Mouse (Mus musculus): ENCODE data around the gene Itpk1.

The Itpk1 gene

DNA sequence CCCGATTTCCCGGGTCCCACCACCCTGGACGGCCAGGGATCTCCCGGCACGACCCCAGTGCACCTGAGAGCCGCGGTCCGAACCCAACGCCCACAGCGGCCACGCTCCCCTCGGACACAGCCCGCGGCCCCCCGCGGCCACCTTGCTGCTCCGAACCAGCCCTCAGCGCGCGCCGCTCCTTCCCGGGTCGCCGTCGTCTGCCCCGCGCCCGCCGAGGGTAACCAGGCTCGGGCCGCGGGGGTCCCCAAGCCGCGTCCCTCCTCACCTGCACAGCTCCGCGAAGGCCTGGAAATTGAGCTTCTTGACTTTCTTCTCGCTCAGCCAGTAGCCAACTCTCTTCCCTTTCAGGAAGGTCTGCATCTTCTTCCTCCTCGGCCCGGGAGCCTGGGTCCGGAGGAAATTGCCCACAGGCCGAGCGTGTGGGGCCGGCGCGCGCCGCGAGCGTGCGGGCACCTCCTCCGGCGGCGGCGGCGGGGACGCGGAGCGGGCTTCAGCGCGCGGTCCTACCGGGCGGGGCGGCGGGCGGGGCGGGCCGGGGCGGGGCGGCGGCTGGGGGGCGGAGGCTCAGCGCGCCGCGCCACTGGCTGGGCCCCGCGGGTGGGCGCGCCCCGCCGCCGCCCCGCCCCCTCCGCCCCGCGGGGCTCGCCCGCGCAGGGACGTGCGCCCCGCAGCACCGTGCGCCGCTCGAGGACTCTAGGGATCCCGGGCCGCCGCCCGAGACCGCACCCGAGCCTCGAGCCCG, at the start of gene Itpk1:
Itpk1 (minus strand) TSS at position 474 of the 742 bp plus-strand sequence.
- DNase-seq = peak; percentile 73

DNA sequence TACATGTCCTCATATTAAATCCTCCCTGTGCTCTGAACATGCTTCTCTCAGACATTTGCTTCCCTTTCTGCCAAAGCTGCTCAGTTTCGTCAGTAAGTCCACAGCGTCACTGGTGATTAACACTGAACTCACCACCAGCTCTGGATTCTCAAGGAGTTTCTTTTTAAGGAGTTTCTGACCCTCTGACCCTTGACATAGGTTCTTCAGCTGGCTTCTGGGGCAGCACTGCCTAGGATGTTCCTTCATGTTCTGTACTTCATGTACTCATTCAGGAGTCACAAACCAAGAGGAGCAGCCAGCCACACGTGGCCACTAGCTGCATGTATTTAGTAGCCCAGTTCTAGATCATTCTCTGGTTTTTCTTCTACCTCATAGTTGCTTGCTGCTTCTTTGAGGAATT, 43.5 kb upstream of the Itpk1 start:
- no peak for DNase-seq

DNA sequence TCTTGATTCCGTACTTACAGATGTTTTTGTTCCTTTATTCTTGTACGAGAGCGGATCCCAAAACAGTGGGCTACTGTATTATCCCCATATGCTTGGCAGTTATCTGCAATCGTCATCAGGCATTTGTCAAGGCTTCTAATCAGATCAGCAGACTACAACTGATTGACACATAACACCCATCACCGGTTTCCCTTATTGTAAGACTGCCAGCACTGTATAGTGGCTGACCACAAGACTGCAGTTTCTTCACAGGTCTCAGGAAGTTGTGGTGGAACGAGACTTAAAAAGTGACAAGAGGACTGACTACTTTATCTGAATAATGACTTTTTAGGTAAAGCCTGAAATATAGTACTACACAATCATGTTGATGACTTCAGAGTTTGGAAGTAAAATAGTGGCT, 40.1 kb upstream of the Itpk1 start:
- DNase-seq = no peak

DNA sequence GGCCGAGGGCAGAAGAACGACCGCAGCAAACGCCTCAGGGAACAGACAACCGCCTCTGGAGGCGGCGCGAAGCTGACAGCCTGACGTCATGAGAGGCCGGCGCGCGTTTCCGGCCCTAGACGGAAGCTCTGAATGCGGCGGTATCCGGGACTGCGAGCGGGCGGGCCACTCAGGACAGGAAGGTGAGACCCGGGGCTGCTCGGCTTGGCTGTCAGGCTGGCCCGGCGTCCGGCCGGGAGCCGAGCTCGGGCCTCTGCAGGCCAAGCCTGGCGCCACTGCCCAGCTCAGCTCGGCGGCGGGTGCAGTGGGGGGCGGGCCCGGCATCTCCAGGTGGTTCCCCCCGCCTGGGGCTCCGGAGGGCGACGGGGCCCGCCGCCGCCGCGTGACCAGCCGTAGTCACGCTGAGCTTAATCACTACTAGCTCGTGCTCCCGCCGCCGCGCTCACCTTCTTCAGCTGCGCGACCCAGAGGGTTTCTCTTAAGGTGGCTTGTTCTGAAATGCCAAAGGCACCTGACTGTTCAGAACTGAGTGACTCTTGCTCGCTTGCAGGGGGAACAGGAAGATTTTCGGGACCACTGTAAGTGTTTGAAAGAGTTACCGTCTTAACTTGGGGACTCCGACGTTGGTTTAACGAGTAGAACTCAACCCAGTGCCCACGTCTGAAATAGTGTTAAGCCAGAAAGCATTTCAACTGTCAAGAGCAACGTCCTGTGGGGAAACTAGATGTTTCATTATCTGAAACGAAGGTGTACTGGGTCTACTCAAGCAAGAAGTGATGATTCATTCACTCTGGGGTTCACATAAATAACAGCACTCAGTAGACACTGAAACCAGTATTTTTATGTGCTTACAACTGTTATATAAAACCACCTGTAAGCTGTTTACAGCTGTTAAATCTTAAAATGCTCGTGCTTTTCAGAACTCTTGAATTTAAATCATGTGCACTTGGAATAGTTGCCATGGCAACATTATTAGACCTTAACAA, 39.2 kb upstream of the Itpk1 start, which contains the start of the genes Moap1 and Tmem251:
Moap1 (minus strand) TSS at position 73 of the 986 bp plus-strand sequence.
Tmem251 (plus strand) TSS at position 174 of the 986 bp plus-strand sequence.
- peak; percentile 84 for DNase-seq

DNA sequence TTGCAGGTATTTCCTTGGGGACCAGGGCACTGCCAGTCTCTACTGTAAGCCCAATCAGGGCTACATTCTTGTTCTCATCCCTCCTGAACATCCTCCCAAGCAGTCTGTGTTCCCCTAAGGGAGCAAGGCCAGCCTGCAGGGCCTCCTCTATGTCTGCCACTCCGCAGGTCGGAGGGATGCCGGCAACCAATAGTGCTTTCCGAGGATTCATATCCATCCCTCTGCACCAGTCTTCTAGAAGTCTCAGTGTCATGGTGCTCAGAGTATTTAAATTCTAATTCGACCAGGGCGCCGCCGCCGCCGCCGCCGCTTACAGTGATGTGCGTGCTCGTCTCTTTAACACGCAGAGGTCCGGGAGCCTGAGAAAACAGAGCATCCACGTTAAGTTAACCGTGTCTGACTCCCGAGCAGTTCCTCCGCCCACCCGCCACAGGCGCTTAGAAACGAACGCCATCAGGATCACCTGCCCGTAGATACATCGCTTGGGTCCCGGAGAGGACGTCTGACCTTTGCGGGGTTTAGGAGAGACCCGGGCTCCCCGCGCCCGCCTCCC, 38.4 kb upstream of the Itpk1 start:
- DNase-seq = no peak

DNA sequence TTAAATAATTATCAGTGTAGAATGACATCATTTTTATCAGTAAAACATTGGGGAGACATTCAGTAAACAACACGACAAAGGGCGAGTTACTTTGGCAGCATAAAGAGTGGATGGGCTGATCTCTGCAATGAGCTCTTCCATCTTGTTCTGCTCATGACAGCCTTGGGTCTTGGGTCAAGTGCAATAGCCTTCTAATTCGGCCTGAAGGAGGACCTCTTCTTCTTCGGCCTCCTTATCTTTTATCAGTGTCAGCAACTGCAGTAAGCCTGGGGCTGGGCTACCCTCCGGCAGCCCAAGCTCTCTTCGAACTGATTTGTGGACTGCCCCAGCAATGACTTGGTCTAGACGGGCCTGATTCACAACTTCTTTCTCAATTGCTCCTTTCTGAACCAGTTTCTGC, 37.3 kb upstream of the Itpk1 start:
- DNase-seq = no peak

DNA sequence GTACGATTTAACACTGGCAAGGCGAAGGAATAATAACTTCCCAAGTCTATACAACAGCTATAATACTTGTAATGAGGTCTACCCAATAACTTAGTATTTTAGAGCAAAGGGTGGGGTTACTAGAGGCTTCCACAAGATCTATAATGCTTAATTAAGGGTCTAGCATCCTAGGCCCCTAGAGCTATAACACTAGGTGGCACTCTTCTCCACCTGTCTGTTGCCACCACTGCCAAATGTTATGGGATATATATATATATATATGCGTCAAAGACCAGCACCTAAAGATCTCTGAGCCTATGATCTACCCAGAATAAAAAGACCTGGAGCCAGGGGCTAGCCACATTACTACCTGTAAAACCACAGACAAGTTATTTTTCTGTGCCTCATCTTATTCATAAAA, 35.6 kb upstream of the Itpk1 start:
- DNase-seq = no peak

DNA sequence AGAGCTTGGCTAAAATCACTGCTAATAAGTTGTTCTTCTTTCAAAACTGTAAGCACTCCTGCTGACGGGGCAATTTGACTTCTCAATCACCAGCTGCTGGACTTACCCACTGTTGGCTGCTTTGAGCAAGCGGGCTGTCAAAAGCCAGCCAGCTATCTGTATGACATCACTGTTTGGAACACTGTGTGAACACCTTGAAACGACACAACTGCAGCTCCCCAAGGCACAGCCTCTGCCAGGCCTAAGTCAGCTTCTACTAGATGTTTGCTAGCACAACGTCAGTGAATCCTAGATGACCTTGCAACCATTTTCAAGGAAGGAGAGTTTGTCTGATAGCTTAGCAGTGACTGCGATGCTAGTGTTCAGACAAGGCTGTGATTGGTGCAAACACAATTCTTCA, 34.4 kb upstream of the Itpk1 start:
- no peak for DNase-seq

DNA sequence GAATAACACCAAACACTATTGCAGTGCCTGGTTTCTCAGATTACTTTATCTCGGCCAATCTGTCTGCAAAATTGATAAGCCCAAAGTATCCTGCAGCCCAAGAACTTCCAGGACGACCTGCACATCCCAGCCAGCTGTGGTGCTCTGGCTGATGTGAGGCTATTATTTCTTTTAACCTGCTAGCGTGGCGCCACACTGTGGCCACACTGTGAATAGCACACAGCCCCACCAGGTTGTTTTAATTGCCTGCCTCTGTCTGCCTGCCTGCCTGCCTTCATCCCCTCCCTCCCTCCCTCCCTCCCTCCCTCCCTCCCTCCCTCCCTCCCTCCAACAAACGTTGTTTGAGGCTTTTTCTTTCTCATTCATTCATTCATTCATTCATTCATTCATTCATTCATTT, 28.7 kb upstream of the Itpk1 start:
- DNase-seq = peak; percentile 62

DNA sequence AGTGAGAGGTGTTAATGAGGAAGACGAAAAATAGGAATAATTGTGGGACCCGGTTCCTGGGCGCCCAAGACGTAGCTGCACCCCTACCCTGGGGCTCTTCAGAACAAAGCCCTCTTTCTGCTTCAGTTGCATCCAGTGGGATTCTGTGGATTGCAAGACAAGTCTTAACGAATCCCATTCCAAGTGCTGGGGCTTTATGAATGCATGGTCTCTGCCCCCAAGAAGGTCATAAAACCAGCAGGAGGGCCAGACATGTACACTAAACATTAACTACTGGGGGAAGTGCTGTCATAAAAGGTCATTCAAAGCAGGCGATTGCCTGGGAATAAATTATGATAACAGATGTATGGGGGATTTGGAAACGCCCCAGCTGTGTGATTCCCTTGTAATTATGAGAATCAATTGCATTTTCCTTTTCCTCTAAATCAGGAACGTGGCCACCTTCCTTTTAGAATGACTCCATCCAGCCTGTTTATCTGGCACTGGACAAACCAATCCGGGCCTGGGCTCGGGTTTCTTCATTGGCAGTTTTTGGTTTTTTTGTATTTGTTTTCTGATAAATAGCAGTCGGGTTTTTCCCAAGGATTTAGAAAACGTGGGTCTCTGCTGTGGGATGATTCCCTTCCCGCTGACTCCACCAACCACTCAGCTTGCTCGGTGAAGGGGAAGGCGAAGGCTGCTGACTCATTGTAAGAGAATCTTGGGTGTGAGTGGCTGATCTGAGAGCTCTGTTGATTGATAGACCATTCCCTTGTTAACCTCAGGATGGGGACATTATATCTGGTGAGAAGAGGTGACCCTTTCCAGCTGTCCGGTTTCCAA, 26.3 kb upstream of the Itpk1 start:
- DNase-seq = no peak

DNA sequence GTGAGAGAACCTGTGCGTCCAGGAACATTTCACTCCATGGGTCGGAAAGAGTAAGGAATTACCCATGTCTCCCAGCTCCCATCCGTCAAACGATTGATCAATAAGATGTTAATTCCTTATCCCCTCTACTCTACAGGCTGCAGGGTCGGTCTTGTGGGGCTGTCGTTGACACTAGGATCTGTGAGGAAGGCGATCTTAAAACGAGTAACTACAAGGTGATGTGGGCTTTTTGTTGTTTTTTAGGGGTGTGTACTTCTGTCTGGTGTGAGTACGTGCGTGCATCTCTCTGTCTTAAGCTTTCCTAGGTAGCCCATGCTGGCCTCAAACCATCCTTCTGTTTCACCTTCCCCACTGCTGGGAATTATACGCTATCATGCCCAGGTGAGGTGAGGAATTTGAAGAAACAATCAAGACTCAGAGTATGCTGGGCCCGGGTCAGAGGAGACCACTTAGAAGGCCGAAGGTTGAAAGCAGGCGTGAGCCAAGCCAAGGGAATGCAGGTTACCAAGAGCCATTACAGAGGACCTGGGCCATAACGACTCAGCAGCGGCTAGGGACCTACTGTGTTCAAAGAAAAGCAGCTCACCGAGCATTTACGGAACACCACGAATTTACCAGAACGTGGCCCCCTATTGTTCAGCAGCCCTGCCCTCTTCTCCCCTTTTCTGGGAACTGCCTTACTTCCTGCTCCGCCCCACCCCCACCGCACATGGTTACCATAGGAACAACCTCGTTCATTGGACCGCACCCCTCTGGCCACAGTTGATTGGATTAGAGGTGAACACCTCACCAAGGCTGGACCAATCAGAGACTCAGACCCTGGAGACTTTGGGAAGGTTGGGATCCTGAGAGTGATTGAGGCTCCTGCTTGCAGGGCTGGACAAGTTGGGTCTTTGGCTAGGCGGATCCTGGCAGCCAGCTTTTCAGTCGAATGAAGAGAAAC, 25.4 kb upstream of the Itpk1 start:
- peak; percentile 88 for DNase-seq

DNA sequence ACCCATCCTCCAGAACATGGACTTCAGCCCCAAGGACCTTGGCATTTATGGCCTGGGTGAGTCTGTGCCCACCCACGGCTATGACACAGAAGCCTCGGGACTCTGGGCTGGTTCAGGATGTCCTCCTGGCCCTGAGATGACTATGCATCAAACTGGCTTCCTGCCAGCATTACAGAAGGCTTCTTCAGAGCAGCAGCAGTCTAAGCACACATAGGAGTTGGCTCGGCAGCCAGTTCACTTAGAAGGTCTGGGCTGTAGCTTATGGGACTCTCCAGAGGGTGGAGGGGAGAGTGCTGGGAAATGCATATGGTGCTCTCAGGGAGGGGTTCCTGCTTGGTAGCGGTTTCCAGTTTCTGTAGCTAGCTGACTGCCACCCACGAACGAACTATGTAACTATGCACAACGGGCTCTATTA, 21.0 kb upstream of the Itpk1 start:
- no peak for DNase-seq

DNA sequence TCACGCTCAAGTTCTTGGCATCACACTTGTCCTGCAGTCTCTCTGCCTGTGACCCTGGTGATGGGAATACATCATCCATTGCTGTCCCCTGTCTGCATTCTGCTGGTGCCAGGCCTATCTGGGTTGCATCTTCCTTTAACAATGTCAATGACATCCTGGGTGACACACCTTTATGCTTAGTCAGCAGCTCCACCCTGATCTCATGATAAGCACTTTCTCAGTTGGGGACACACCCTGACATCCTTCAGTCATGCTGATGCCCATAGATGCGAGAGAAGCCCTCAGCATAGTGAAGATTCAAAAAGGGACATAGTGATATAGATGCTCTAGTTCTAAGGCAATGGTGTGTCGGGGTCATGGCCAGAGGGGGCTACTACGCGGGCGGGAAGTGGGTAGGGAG, 20.4 kb upstream of the Itpk1 start:
- DNase-seq = no peak

DNA sequence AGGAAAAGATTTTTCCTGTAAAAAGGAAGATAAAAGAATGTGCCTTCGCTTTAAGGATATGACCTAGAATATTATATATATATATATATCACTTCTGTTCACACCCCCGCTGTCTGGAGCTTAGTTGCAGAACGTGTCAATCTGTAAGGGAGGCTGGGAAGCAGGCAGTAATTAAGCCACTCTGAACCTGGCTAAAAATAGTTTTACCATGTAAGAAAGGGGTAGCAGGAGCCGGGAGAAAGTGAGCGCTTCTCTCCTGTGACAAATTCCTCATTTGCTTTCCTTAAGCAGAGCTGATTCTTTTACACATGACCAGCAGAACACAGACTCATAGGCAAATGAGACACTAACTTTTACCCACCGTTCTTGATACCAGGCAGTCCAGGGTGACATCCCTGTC, 19.1 kb upstream of the Itpk1 start:
- DNase-seq = no peak

DNA sequence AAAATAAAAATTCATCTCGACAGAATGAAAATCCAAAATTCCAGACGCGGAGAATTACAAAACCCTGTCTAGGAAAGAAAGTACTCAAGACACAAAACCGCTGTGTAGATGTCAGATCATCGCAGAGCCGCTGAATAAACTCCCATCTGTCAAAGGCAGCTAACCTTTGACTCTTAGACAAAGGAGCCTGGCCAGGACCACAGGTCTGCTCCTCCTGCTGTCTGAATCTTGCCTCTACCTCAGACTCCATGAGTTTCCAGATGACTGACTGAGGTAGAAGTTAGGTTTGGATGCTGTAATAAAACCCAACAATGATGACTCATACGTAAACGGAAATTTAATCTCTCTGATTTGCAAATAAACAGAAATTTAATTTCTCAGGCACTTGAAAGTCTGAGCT, 18.2 kb upstream of the Itpk1 start:
- DNase-seq = no peak

DNA sequence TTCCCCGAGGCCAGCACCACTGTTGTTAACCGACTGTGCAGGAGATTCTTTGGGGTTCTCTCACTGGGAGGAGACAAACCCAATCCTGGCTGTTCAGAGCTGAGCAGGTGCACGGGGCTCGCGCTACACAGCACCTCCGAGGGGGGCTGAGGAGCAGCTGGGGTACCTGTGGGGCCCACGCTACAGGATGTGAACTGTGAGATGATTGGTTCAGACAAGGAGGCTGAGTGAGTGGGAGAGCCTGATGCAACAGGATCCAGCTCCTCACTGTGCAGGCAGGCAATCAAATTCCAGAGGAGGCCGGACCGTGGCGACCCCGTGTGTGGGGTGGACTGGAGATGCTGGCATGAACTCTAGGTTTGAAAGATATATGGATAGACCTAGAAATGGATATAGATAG, 17.7 kb upstream of the Itpk1 start:
- no peak for DNase-seq

DNA sequence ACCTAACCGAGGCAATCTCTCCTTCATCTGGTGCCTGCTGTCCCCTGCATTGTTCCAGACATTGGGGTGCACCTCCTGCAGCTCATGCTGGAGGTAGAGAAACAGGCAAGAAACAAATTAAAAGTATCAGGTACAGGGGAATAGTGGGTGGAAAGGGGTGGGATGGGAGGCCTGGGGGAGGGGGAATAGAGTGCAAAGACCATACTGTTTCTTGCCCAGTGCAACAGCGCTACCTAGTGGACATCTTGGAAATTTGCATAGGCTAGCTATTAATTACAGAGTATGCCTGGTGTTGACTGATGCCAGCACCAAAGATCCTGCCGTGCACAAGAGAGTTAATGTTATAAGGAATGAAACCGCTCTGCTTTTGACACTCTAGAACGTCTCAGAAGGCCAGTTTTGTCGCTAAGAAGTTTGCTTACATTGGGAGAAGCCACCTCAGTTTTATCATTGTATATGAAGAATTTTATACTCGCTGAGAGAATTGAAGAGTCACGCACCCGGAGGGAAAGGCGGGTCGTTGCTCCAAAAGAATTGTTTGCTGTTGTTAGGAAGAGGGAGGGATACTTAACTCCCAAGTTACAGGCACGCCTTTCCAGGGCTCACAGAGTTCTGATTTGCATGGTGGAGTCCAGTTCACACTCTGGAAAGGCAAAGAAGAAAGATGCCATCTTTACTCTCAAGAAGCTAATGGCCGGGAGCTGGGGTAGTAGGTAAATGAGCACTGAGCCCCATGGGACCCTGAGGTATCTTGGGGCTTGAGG, 15.0 kb upstream of the Itpk1 start:
- DNase-seq = peak; percentile 56

DNA sequence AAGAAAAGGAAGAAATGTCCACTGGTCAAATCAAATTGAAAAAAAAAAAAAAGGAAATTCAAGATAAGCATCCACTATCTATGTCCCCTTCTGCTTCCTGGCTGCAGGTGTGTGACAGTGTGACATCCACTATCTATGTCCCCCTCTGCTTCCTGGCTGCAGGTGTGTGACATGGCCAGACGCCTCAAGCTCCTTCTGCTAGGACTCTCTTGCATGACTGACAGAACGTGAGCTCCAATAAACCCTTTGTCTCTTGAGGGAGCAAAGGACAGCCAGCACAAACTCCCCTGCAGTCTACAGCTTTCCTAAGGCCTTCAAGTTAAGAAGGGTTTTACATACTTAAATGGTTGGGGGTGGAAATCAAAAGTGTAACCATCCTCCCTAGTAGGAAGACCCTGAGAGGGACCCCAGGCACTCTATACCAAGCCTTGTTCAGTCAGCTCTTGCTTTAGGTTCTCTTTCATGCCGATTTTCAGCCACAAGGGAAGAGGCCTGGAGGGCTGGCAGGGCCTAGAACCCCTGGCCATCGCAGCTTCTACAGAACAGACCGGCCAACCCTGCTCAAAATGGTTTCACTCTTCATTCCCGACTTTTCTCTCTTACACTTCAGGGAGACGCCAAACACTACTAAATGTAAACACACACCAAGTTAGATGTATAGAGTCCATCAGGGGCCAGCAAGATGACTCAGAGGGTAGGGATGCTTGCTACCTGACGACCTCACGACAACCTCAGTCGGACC, 10.1 kb upstream of the Itpk1 start:
- no peak for DNase-seq

DNA sequence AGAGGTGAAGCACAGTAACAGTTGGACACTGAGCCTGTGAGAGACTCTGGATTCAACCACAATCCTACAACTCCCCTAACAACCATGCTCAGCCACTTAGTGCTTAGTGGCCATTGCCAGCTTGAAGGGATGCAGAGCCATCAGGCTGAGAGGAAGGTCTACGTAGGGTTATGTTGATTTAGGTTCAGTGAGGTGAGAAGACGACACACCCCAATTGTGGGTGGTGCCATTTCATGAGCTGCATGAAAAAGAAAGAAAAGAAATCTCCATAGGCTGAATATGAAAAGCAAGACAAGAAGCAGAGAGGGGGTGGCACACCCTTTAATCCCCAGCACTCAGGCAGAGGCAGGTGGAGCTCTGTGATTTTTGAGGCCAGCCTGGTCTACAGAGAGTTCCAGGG, 9.4 kb upstream of the Itpk1 start:
- no peak for DNase-seq

Measured in right cerebral cortex, postnatal 4 days (tissue).